Mouse (Mus musculus) embryo, embryonic 10.5 days (tissue): ENCODE measurements around the gene Tpsg1.

Experiments used
- DNase-seq: peaks from one replicate; pipeline ENCODE4 v3.0.0-alpha.2; 2015; ENCODE audit warnings: low spot score

The Tpsg1 gene

DNA sequence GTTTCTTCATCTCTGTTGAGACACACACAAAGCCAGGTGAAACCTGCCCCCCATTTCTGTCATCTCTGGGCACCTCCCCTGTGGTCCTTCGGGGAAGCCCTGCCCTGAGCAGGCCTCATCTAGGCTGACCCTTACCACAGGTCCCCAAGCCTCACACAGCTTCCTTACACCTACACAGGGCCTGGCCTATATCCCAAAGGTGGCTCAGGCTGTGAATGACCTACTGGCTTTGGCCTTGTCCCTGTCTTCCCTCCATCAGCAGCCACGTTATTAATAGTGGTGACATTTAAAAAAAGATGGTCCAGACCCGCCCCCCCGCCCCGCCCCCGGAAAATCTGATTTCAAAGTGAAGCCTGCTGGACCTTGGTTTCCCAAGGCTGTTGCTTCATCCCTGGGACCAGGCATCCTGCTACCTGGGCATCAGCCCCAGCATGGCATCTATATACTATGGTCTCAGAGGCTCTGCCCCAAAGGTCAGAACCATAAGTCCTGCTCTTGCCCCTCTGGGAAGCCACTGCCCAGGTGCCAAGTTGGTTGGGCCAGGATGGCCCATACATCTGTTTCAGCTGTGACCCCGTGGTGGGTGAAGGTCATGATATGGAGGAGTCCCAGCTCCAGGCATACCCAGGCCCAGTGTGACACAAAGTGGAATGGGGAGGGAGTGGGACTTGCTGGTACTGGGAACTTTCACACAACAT, 39.4 kb downstream of the Tpsg1 start:
- DNase-seq = no peak

DNA sequence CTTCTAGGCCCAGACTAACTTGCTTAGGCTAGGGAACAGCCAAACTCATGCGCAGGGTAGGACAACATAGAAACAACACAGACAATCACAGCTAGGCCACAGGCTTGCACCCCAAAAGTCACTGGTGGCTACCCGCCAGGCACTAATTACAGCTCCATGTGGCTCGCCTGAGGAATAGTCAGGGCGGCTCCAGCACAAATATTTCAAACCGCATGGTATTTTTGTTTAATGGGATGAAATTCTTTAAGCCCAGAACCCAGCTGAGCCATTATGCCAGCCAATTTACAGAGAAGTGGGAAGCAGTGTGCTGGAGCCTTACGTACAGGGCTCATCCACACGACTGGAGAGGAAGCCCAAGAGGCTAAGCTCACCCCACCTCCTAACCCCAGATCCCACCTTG, 40.5 kb downstream of the Tpsg1 start:
- DNase-seq = no peak

DNA sequence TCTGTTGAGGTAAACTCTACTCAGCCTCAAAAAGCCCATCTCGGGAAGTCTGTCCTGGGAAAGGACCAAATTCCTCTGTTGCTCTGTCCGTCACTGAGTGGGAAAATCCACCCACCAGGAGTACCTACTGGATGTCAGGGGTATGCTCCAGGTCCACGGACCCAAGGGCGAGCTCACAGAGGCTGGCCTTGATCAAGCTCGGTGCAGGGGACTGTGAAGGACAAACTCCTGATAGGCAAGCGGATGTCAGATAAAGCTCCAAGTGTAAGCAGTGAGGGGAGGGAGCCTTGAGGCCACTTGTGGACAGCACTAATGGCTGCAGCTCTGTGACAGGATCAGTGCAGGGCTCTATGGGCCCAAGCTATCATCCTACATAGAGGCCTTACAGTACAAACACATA, 41.1 kb downstream of the Tpsg1 start:
- no peak for DNase-seq

DNA sequence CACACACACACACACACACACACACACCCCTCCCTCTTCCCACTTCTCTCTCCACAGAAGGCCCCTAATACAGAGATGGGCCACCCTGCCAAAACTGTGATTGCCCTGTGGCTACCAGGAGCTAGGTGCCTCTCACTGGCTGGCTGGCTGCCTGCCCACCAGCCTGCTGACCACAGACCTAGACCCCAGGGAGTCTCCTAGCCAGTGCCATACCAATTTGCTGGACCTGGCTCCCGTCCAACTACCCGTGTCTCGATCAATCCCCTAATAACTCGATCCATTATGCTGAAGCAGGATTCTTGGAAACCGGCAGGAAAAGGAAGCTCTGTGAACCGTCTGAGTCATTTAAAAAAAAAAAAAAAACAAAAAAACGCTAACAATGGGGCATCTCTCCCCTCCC, 41.7 kb downstream of the Tpsg1 start:
- no peak for DNase-seq

DNA sequence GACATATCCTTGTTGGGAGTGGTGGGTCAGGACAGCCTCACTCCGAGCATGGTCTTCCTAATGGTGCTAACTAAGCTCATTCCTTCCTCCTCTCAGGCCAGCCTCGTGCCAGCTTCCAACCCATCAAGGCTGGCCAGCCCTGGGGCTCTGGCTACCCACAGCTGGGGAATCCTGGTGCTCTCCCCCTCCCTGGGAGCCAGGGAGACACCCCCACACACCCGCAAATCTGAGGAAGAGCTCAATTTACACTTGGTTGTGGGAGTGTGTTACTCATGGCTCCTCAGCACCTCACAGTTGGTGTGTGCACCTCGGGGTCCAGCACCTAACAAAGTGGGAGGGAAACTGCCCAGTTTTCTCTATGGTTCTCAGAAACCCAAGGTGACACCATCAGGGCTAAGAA, 42.2 kb downstream of the Tpsg1 start:
- no peak for DNase-seq

DNA sequence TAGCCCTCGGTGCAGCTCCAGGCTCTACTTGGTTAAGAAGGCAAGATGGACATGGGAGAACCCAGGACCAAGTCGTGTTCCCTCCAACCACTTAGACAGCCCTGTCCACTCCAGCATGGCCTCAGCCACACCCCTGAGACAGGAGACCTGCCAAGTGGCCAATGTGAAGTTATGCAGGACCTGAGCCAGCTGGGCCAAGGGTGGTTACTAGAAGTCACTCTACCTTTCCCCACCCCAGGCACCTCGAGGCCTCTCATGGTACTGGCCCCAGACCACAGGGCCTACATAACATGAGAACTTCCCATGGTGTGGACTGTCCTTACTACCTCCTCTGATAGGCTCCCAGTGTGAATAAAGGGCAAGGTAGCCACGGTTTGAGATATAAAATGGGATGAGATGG, 45.1 kb downstream of the Tpsg1 start:
- DNase-seq = no peak

DNA sequence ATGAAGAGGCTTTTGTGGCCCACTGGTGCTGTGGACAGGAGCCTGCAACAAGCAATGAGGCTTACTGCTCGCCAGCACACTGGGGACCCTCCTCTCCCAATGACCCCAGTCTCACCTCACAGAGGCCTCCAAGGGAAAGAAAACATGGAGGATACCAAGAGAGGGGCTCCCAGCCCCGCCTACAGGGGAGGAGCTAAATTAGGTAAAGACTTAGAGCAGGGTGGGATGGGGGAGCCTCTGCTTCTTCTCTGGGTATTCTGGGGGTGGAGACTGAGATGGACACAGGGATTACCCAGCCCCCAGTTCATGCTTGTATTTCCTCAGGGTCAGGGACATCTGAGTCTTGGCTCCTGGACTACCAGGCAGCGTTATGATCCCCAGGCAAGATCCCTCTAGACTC, 45.8 kb downstream of the Tpsg1 start:
- peak; percentile 53 for DNase-seq

DNA sequence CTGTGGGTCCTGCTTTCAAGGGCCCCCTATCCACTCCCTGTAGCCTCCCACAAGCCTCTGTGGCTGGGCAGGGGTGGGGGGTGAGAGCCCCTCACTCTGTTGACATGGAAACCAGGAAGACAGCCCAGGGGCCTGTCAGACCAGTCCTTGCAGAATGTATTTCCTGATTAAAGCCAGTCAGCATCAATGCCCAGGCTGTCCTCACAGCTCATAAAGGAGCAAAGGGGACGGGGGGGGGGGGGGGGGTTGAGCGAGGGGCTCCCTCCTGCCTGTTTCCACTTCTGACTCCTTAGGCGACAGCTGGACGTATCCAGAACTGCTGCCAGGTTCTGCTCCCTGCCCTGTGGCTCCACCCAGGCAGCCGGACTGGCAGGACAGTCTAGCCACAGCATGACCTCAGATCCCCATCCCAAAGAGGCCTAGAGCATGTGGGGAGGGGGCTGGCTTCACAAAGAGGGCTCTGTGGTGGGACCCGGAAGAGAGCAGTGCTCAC, 46.4 kb downstream of the Tpsg1 start:
- peak; percentile 73 for DNase-seq

DNA sequence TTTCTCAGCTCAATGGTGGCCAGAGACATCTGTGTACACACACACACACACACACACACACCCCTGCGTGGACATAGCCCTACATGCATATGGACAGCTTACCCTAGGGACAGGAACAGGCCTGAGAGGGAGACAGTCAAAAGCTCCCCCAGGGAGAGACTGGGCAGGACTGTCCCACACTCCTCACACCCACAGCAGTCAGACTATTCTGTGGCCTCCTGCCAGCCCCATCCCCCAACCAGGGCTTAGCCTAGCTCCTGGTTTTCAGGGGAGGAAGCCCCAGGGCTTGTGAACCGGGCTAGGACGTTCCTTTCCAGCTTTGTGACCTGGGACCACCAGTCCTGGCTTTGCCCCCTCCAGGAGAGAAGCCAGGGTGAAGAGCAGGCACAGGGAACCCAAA, 47.1 kb downstream of the Tpsg1 start:
- DNase-seq = peak; percentile 38

DNA sequence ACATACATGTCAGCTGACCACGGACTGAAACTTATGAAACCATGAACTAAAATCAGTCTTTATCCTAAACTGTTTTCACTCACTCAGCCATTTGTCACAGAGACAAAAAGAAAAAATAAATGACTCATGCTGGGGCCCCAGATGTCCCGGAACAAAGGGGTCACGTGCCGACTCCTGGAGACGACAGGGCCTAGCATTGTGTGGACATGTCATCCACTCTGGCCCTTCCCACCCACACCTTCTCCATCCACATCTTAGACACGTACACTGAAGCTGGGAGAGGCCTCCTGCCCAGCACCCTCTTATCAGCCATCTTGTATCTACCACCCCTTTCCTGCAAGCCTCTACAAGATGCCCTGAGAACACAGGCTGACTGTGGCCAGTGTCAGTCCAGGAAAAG, 48.9 kb downstream of the Tpsg1 start:
- no peak for DNase-seq

DNA sequence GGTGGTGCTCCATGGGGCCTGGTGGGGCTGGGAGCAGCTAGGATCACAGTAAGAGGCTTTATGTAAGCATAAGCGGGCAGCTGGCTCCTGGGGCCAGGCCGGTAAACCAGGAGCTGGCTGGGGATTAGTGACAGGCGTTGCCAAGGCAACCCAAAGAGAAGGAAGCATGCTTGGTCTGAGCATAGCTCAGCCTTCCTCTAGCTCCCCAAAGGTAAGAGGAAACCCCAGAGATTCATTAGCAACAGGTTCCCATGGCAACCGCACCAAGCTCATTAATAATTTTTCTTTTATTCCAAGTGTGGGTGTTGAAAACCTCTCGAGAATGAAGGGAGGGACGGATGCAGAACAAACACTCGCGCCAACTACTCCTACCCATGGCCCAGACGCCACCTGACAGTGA, 49.9 kb downstream of the Tpsg1 start:
- DNase-seq = peak; percentile 71

DNA sequence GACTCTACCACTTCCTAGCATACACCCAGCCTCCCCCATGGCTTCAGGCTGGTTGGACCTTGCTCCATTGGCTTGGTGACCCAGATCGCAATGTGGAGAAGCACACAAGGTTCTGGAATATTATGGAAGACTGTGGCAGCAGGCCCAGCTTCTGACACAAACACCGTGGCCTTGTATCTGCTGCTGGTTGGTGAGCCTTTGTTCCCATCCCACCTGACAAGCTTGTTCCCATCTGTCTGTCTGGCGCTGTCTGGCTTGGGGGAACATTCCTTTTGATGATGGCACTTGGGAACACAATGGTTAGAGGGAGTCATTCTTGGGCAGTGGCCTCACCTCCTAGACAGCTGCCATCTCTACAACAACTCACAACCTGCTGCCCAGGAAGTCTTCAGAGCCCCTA, 51.9 kb downstream of the Tpsg1 start:
- DNase-seq = no peak
